Mouse (Mus musculus): ENCODE data around the gene AC129217.1.

DNA sequence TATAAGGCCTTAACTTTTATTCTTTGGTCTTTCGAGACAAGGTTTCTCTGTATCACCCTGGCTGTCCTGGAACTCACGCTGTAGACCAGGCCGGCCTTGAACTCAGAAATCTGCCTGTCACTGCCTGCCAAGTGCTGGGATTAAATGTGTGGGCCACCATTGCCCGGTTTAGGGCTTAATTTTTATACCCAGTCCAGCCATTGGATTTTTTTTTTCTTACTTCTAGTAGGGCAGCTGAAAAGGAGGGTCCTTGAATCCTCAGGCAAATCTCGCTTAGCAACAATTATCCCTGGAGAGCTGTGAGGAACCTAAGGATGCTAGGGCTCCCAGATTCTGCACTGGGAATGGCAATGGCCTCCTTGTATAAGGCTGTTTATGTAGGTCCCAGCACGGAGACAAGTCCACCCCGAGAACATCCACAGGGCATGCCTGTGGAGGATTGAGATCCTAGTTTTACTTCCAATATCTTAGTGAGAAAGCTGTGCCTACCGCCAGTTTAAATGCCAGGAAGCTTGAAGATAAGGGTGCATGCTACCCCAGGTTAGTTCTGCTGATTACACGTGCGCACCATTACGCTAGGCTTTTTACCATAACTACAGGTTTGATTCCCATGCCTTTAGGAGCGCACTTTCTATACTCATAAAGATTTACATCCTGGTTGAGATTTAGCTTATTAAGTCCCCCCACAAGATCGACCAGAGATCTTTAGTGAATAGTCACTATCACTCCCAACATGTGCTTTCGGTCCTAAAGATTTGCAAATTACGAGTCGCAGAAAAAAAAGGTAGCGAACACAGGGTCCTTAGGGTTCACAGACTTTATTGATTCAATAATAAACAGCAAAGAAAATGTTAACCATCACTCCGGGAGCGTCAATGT lies 58.3 kb downstream of the AC129217.1 start:
- TF ChIP-seq CTCF (conservative IDR thresholded peaks at IDR 0.05; ENCODE audit: low read length) (no peak), POU5F1 (IDR thresholded peaks at IDR 0.05; ENCODE audit: borderline replicate concordance, low read length) (no peak)

All from E14TG2a.4 (cell line).